Mouse (Mus musculus) stomach, postnatal 0 days (tissue): ENCODE results near the gene Stfa3.

Experiments
- CTCF ChIP-seq: IDR thresholded peaks from 2 replicates; pipeline ENCODE4 v1.5.1; 2016; ENCODE audit warnings: antibody characterized with exemption, low read depth, mild to moderate bottlenecking, moderate library complexity
- EP300 ChIP-seq: optimal IDR thresholded peaks from 2 replicates; pipeline ENCODE3; 2016; ENCODE audit warnings: antibody characterized with exemption

DNA sequence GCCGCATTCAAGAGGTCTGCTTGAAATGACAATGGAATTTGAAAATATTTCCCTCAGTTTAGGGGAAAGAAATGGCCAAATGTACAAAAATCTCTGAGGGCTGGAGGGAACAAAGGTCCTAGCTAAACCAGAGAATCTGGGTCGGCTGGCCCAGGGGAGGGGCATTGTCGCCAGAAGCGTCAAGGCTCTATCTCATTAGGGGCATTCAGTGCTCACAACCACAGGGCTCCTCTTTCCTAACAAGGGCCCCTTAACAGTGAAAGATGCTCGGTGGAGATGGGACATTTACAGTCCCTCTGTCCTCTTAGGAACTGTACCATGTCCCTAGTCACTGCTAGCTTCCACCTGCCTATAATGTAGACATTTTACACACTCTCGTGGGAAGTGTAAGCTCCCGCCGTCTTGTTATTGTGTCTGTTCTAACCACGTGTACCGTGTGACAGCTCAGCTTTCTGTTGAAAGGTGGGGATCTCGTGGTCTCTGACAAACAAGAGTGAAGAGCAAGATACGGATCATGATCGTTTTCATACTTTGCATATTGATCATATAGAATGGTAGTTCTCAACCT lies 16.0 kb upstream of the Stfa3 start:
- TF ChIP-seq CTCF (no peak), EP300 (no peak)
